Mouse (Mus musculus): ENCODE results near the gene Zfp101.

Gene Zfp101

DNA sequence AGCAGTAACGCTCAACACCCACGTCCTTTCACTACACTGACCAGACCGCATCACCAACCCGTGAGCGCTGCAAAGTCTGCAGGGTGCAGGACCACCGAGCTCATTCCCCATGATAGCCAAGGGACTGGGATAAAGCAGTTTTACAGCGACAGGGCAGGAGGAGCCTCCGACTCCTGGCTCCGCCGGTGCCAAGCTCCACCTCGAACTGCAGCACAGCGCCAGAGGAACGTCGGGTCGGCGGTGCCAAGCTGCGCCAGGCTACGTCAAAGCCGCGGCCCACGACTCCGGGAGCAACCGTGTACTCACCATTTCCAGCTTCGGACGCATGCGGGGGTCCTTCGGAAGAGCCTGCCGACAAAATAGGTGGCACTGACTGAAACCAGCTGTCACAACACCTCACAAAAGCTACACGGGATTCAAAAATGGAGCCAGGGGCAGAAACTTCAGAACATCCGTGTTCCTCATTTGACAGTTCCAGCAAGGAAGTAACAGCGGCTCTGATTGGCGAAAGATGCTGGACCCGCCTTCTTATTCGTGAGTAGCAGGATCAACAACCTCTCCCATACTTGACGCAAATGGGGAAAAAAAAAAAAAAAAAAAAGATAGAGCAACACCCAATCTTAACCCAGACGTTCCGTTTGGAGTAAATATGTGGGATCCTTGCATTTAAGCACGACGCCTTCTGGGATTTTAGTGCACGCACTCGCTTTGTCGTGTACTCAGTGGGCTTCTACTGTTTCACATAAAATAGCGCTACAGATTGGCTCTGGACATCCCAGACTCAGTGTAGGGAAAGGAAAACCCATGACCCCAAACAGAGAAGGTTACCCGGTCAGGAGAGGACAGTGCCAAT is at the start of gene Zfp101:
Gene Zfp101 (minus strand): TSS at position 460 of the 853 bp plus-strand sequence.
- DNase-seq: peak; percentile 92 to 93

DNA sequence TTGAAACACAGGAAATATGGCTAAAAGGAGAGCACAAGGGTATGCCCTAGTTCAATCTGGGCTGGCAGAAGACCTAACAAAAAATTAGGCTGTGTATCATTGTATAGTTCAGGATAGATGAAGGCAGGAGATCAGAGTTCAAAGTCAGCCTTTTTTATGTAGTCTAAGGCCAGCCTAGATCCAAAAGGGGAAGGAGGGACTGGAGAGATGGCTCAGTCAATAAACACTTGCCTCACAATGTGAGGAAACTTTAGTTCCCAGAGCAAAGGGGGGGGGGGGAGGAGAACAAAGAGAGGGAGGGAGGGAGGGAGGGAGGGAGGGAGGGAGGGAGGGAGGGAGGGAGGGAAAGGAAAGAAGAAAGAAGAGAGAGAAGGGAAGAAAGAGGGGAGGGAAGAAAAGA is 46.7 kb upstream of the Zfp101 start:
- no peak for DNase-seq

DNA sequence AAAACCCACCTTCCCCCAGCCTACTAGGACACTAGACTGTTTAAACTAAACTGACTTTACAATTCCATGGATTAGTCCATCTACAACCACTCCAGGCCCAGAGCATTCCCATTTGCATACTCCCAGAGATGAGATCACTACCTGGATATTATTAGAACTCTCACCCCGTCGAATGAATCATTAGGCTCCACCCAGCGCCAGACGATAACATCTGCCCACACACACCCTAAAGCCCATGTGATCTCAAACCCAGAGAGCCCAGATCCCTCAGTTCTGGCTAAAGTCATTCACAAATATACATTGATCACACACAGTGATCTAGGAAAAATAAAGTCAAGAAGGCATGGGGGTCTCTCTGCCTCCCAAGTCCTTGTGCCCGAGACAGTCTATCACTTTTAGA is 45.5 kb upstream of the Zfp101 start:
- no peak for DNase-seq

DNA sequence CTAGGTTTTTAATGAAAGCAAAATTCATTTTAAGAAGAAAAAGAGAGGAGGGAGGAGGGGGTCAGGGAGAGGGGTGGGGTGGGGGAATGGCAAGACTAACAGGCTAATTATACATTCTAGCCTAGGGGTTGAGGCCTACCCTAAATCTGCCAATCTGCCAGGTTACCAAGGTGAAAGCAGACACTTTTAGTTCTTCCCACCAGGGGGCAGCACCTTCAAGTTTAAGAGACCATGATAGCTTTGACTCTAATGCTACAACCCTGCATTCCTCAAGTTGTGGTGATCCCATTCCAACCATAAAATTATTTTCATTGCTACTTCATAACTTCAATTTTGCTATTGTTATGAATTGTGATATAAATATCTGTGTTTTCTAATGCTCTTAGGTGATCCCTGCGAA is 44.7 kb upstream of the Zfp101 start:
- peak; percentile 91 to 95 for DNase-seq

DNA sequence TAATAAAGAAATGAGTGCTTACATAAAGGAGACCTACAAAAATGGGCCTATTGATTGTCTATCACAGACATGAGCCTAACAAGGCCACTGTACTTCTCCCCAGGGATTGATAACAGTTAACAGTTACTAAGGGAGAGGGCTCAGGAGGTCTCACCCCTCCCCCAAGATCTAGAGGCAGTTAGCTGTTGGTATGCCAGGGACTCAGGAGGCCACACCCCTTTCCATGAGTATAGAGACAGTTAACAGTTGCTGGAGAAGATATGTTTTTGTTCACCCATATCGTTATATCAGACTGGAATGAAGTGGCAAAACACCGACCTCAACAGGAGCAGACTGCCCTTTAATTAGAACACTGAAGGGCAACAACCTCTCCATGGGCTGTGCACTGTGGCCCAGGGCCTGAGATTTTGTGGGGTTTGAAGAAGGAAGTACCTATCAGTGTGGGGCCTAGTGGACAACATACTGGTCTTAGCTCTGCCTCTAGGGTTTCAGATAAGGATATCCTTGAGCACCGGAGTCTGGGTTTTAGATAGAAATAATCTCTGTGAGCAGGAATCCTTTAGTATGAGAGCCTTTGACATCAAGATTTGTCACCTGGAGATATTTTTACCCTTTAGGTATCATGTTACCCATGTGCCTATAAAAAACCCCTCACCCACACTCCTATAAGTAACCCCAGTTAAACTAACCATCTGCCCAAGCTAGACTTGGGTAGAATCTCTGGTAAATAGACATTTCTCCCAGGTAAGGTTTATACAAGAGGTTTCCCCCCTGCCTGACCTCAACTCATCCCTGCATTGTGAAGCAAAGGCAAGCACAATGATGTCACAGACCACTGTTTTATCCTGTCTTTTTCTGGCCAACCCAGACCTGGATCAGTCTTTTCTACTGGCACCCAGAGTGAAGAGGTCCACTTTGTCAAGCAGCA is 37.8 kb upstream of the Zfp101 start, which contains the start of gene Actl9:
Gene Actl9 (plus strand): TSS at position 878 of the 928 bp plus-strand sequence.
- no peak for DNase-seq

DNA sequence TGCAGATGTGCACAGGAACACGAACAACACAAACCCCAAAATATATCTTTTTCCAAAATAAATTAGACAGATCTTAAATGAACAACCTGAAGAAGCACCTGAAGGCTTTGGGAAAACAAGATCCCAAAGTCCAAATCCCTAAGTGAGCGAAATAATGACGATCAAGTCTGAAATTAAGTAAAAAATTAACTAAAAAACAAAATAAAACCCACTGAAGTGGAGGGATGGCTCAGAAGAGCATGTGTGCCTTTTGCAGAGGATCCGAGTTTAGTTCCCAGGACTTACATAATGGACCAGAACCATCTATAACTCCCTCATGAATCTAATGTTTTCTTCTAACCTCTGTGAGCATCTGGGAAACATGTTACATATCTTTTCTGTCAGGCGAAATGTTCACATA is 2.2 kb downstream of the Zfp101 start:
- DNase-seq: no peak

DNA sequence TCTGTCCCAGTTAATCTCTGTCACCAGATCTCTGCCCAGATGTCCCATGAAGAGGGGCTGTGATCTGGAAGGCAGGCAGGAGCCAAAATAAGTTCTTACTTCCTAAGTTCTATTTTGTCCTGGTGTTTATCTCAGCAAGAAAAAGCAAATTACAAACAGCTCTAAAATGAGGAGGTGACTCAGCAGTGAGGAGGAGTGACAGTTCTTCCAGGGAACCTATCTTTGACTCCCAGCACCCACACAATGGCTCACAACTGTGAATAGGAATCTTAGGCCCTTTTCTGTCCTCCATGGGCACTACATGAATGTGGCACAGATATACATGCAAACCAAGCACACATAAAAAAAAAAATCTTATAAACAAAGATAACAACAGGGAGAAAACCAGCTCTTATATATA is 8.7 kb downstream of the Zfp101 start:
- no peak for DNase-seq

DNA sequence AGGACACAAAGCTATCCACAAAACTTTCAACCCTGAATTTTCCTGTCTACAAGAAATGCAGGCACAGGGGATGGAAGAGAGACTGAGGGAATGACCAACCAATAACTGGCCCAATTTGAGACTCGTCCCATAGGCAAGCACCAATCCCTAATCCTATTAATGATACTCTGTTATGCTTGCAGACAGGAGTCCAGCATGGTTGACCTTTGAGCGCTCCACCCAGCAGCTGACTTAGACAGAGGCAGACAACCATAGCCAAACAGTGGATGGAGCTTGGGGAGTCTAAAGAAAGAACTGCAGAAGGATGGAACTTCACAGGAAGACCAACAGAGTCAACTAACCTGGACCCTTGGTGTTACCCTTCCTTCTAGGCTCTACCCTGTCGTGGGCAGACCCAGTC is 21.6 kb downstream of the Zfp101 start:
- no peak for DNase-seq

DNA sequence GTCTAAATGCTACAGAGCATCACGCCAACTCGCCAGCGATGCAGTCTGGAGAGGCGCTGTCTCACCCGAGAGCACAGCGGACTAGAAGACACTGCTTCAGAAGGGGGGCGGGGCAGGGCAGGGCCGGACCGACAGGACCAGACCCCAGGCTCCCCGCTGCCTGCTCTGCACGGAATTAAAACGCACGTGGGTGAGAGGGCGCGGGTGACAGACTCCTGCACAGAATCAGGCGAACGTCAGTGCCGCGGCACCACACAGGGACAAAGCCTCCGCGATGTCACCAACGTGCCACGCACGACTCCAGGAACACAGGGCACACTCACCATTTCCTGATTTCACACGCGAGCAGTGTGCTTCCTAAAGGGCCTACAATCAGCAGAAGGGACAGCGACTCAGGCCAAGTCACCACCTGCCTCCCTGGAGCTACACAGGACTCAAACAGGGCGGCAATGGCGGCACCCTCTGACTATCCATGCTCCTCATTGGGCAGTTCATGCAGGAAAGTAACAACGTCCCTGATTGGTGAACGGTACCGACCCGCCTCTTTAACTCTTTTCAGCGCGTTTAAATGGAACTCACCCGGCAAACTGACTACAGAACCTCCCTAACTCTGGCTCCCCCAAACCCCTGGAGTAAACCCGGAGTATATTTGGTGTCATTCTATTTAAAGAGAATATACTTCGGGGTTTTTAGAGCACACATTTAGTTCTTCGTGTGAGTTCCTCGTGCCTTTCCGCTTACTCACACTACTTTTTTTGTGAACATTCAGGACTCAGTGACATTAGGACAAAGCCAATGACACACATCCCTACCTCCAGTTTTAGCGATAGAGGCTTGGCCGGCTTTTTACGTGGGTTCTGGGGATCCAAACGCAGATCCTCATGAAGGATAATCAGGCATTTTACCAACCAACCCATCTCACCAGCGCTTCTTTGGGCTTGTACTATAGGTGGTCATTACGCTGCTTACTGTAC is 35.7 kb downstream of the Zfp101 start, which contains the start of gene Zfp81:
Gene Zfp81 (minus strand): TSS at position 468 of the 974 bp plus-strand sequence.
- peak; percentile 91 to 92 for DNase-seq

DNA sequence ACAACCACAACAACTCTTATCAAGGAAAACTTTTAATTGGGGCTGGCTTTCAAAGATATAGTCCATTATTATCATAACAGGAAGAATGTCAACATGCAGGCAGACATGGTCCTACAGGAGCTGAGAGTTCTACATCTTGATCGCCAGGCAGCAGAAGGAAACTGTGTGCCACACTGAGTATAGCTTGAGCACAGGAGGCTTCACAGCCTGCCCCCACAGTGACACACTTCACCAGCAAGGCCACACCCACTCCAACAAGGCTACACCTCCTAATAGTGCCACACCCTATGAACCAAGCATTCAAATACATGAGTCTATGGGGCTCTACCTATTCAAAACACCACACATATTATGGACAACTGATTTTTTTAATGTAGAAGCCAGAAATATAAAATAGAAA is 41.5 kb downstream of the Zfp101 start:
- DNase-seq: no peak
